ENCODE assay signal across 9 mouse cellular contexts in the genomic region with DNA sequence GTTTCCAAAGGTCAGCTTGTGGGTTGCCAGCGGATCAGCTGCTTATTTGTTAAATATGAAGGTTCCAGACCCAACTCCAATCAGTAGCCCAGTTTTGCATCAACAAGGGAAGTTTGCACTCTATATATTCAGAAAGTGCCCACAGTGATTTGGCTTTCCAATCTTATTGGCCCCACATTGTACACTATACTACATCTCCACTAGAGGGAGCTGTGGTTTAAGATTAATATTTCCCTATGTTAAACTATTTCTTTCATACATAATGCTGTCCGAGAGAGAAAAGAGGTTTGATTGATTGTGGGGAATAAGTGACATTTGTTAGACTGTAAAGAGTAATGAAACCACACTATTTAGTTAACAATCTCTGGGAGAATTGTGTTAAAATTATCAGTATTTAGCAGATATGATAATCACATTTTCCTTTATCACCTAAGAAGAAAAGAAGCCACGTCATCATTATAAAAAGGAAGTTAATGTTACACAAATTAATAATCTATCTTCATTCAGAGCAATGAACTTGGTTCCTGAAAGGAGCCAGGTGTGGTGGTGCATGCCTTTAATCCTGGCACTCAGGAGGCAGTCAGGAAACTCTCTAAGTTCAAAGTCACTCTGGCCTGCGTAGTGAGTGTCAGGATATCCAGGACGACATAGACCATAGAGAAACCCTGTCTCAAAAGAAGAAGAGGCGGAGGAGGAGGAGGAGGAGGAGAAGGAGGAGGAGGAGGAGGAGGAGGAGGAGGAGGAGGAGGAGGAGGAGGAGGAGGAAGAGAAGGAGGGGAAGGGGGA. TPM values are rescaled to one million over a fixed set of nuclear protein-coding genes. Genes with fewer than 3 reads are reported as not detected.
A peak's percentile ranks its signal among the peaks of the same experiment; 100 is the strongest.
DNase-seq lines count a peak whose midpoint lies in the region; ATAC-seq and TF ChIP-seq lines count a peak whose summit lies in the region.
"Had no signal": no experiment of that assay in that cellular context is flagged by ENCODE, and none has a peak within 500 bp of the region (broad histone marks: within the 10 kb centered on the region; RNA-seq: fewer than 3 reads in every experiment).

No protein-coding gene starts in this region.

- peak; percentile 82 for DNase-seq in kidney, postnatal 0 days (ENCODE audit: low spot score)
- DNase-seq in kidney, adult 11 months: no peak
- DNase-seq in CH12.LX (ENCODE audit: extremely low read depth): peak; percentile 51
- DNase-seq in brain, embryonic 18.5 days (ENCODE audit: low read depth, low spot score): peak; percentile 6
- DNase-seq in thymus, postnatal 4 days: no peak
- DNase-seq in spleen, postnatal 4 days (ENCODE audit: low spot score in 2 of 2): no peak
- no peak for DNase-seq in gastrocnemius, adult 8-10 months (ENCODE audit: low spot score in 2 of 2)

- no peak overlapping the region for H3K4me3 ChIP-seq in kidney, postnatal 0 days (replicated peaks; ENCODE audit: low read depth, low read length)
- no peak overlapping the region for H3K4me3 ChIP-seq in CH12.LX (replicated peaks in 1 of 3; ENCODE audit: low read depth in 2 of 3, low read length in 2 of 3, poor library complexity in 1 of 3)
- no peak overlapping the region for H3K4me3 ChIP-seq in intestine, postnatal 0 days (ENCODE audit: low read depth, low read length)
- H3K4me3 ChIP-seq: embryonic facial prominence, embryonic 15.5 days had no signal

- in situ Hi-C loops in CH12.LX (cut with MboI; ENCODE audit: low pct_ligation_motif_present, low pct_unique_long_range_greater_than_20kb, low sequenced_read_pairs): loop anchor here (25.0 kb wide), 1 partner anchor 730 kb away; no protein-coding TSS in a partner anchor

- 40% methylated on average over 6 of the region's 6 CpGs for WGBS in kidney, postnatal 0 days
- 28% methylated on average over 5 of the region's 6 CpGs for WGBS in intestine, postnatal 0 days

- H3K27me3 ChIP-seq in kidney, postnatal 0 days (ENCODE audit: insufficient read depth, low read length): no peaks in the 10 kb centered on the region
- H3K27me3 ChIP-seq in CH12.LX (replicated peaks): no peaks in the 10 kb centered on the region
- H3K27me3 ChIP-seq in intestine, postnatal 0 days (replicated peaks; ENCODE audit: control insufficient read depth, insufficient read depth, low read length): no peaks in the 10 kb centered on the region
- H3K27me3 ChIP-seq: embryonic facial prominence, embryonic 15.5 days had no signal

- no peaks in the 10 kb centered on the region for H3K36me3 ChIP-seq in kidney, postnatal 0 days (ENCODE audit: insufficient read depth, low read length)
- H3K36me3 ChIP-seq in CH12.LX (replicated peaks in 1 of 2; ENCODE audit: control insufficient read depth in 1 of 2, insufficient read depth in 1 of 2, low read length in 1 of 2): no peaks in the 10 kb centered on the region
- H3K36me3 ChIP-seq in intestine, postnatal 0 days (ENCODE audit: control insufficient read depth, insufficient read depth): 0 out of 2 replicates have a peak, but pooled peaks cover 4% of the 10 kb centered on the region
- H3K36me3 ChIP-seq: embryonic facial prominence, embryonic 15.5 days had no signal

- H3K4me2 ChIP-seq in kidney, postnatal 0 days (ENCODE audit: low read length): no peak overlapping the region
- H3K4me2 ChIP-seq in CH12.LX (ENCODE audit: insufficient read depth, low read depth, poor library complexity, severe bottlenecking): no peak overlapping the region; the same call in 1 of the 2 replicates
- no peak overlapping the region for H3K4me2 ChIP-seq in intestine, postnatal 0 days (replicated peaks; ENCODE audit: low read depth)
- H3K4me2 ChIP-seq: embryonic facial prominence, embryonic 15.5 days had no signal

- TF ChIP-seq EP300 in CH12.LX (IDR thresholded peaks at IDR 0.05; ENCODE audit: low read length): no peak

- no peaks in the 10 kb centered on the region for H3K4me1 ChIP-seq in kidney, postnatal 0 days (replicated peaks; ENCODE audit: insufficient read depth, low read length)
- H3K4me1 ChIP-seq in CH12.LX (ENCODE audit: control insufficient read depth in 1 of 2, insufficient read depth in 2 of 2): peaks cover 0 to 6% of the 10 kb centered on the region in 2 experiments; a peak in 1 of 4 replicates
- no peaks in the 10 kb centered on the region for H3K4me1 ChIP-seq in intestine, postnatal 0 days (replicated peaks; ENCODE audit: control insufficient read depth, insufficient read depth, low read length)
- H3K4me1 ChIP-seq: embryonic facial prominence, embryonic 15.5 days had no signal

- TF ChIP-seq RAD21 in CH12.LX (IDR thresholded peaks at IDR 0.05; ENCODE audit: low read depth, low read length): peak; percentile 88

- dilution Hi-C loops in CH12.LX (cut with MboI; ENCODE audit: extremely low pct_ligation_motif_present, extremely low pct_unique_long_range_greater_than_20kb, low sequenced_read_pairs): no loop called here

- H3K9ac ChIP-seq in kidney, postnatal 0 days (ENCODE audit: low read depth, low read length): no peak overlapping the region
- no peak overlapping the region for H3K9ac ChIP-seq in CH12.LX (ENCODE audit: insufficient read depth, low read depth)
- H3K9ac ChIP-seq in intestine, postnatal 0 days (ENCODE audit: low read depth, low read length): no peak overlapping the region
- H3K9ac ChIP-seq: embryonic facial prominence, embryonic 15.5 days had no signal

- H3K79me2 ChIP-seq in CH12.LX (replicated peaks; ENCODE audit: control insufficient read depth, extremely low read depth, insufficient read depth, poor library complexity, severe bottlenecking): no peaks in the 10 kb centered on the region

- TF ChIP-seq POLR2A in CH12.LX (IDR thresholded peaks at IDR 0.05; ENCODE audit: low read depth, low read length): no peak

- peak; percentile 84 for TF ChIP-seq CTCF in kidney, postnatal 0 days (IDR thresholded peaks at IDR 0.05; ENCODE audit: low read depth)
- peak in 1 of 2 experiments; percentile 82; a peak in 3 of 4 replicates for TF ChIP-seq CTCF in CH12.LX (conservative IDR thresholded peaks at IDR 0.05 in 1 of 2, IDR thresholded peaks at IDR 0.05 in 1 of 2; ENCODE audit: low read depth in 2 of 2, low read length in 2 of 2)
- TF ChIP-seq CTCF in intestine, postnatal 0 days (IDR thresholded peaks at IDR 0.05; ENCODE audit: low read depth): peak; percentile 76

- no peak overlapping the region for H3K27ac ChIP-seq in kidney, postnatal 0 days
- no peak overlapping the region for H3K27ac ChIP-seq in CH12.LX (ENCODE audit: insufficient read depth, low read depth)
- H3K27ac ChIP-seq in intestine, postnatal 0 days (ENCODE audit: low read depth, low read length): no peak overlapping the region
- H3K27ac ChIP-seq: embryonic facial prominence, embryonic 15.5 days had no signal

- no peaks in the 10 kb centered on the region for H3K9me3 ChIP-seq in kidney, postnatal 0 days (replicated peaks; ENCODE audit: low read length)
- H3K9me3 ChIP-seq in CH12.LX (replicated peaks; ENCODE audit: low read length): no peaks in the 10 kb centered on the region
- no peaks in the 10 kb centered on the region for H3K9me3 ChIP-seq in intestine, postnatal 0 days (ENCODE audit: control insufficient read depth)
- H3K9me3 ChIP-seq: embryonic facial prominence, embryonic 15.5 days had no signal

- no peak; the same call in 1 of the 2 replicates for ATAC-seq in kidney, postnatal 0 days (replicated peaks; ENCODE audit: low FRiP score, low read depth)
- ATAC-seq in intestine, postnatal 0 days: peak; percentile 64; the same call in 1 of the 2 replicates

TF ChIP-seq in CH12.LX, 34 proteins besides CTCF, POLR2A, EP300 and RAD21:
- no peak for TF ChIP-seq CHD1 (IDR thresholded peaks at IDR 0.05; ENCODE audit: low read depth, low read length)
- no peak for TF ChIP-seq IRF4 (IDR thresholded peaks at IDR 0.05; ENCODE audit: low read depth, low read length)
- peak; percentile 80 for TF ChIP-seq SMC3 (IDR thresholded peaks at IDR 0.05; ENCODE audit: low read depth, low read length)
- TF ChIP-seq MAFK (IDR thresholded peaks at IDR 0.05; ENCODE audit: insufficient replicate concordance, low read length): 0 out of 2 replicates have a peak, but pooled peaks have one; percentile 35
- TF ChIP-seq ZC3H11A (IDR thresholded peaks at IDR 0.05; ENCODE audit: low read depth, low read length): peak; percentile 50

RNA-seq across cellular contexts. Expression of a gene that starts 44.8 kb away (rescaled TPM):
- 64.4 and 65.3 TPM in 2 replicates for polyA plus RNA-seq in kidney, postnatal 0 days (2015; fragmentation: Nextera tagmentation; extraction: Ambion mirVana)
- total RNA-seq in CH12.LX (2012; rRNA removed): 24.7 and 25.4 TPM in 2 replicates
- total RNA-seq in CH12.LX (2014; rRNA removed): 24.6 and 28.7 TPM in 2 replicates
- 24.3 and 25.4 TPM in 2 replicates for polyA plus RNA-seq in CH12.LX (2012; ENCODE audit: insufficient read length, low read depth)
- polyA plus RNA-seq in intestine, postnatal 0 days (2015; fragmentation: Nextera tagmentation; extraction: Ambion mirVana): 113 and 115 TPM in 2 replicates
- 10 to 100 TPM; 19.5 to 26.4 (median 25.5) TPM for total RNA-seq in gastrocnemius, adult 8-10 months (2022)

RNA-seq across cellular contexts. Expression of a gene that starts 51.4 kb away (rescaled TPM):
- polyA plus RNA-seq in kidney, postnatal 0 days (2015; fragmentation: Nextera tagmentation; extraction: Ambion mirVana): 56.9 and 60.9 TPM in 2 replicates
- total RNA-seq in CH12.LX (2012; rRNA removed): 0.04 TPM in 1 of 2 replicates, not detected in the other
- not detected in 2 replicates for total RNA-seq in CH12.LX (2014; rRNA removed)
- polyA plus RNA-seq in CH12.LX (2012; ENCODE audit: insufficient read length, low read depth): not detected in 2 replicates
- polyA plus RNA-seq in intestine, postnatal 0 days (2015; fragmentation: Nextera tagmentation; extraction: Ambion mirVana): 29.2 and 29.3 TPM in 2 replicates
- 1 to 10 TPM in 3 of 4 experiments, under 1 TPM in 1; 0.89 to 1.5 (median 1.2) TPM for total RNA-seq in gastrocnemius, adult 8-10 months (2022)

Comparison
In these comparisons a context has a peak if more than half of its experiments do, and no peak if none do; other contexts are left out.
1. DNase-seq: peak in kidney, postnatal 0 days (single experiment), CH12.LX (single experiment) and brain, embryonic 18.5 days (single experiment); none in kidney, adult 11 months (single experiment), thymus, postnatal 4 days (single experiment), spleen, postnatal 4 days (0 of 2) and gastrocnemius, adult 8-10 months (0 of 2).
2. RNA of a gene that starts 51.4 kb away (polyA plus RNA-seq): 56.9 to 60.9 TPM in kidney, postnatal 0 days and 29.2 to 29.3 TPM in intestine, postnatal 0 days; not detected in CH12.LX; every median in the first group is over 10 times any median in the second.